Mouse (Mus musculus): ENCODE results near the gene Nell2.
"Not testable (repeated sequence)": the region's sequence is repeated elsewhere in the genome, so short reads cannot be mapped to it uniquely, and the experiment has no call there.

The Nell2 gene

DNA sequence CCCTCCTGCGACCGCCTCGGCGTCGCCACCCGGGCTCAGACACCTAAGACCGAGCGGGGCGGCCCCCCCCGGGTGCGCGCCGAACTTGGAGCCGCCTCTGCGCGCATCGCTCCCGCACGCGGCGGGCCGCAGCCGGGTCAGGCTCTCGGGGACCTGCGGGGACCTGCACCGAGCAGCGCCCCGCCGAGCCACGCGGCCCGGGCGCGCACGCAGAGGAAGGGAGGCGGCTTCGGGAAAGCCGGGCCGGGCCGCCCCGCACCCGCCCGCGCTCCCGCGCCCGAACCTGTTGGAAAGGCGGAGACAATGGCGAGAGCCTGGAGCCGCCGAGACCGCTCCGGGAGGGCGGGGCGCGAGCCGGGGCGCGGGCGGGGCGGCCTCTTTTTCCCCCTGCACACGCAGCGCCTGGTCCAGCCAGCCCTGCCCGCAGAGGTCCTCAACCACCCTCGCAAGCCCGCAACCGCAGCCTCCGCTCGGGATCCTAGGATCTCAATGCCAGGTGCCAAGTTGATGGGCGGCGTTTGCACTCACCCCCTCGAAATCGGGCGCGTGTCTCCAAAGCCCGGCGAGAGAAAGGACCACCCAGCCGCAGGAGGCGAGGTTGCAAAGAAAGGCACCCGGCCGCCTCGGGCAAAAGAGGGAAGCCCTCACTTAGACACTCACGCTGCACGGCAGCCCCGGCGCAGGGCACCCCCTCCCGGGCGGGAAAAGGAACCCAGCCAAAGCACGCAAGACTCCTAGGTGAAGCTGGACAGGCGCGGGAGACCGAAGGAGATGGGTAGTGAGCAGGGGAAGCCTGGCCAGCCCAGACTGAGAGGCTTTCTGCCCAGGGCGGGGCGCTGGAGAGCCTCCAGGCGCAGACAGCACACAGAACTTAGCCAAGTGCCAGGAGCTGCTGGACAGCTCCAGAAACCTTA lies at the start of gene Nell2:
Nell2 (minus strand) TSS at position 612 of the 914 bp plus-strand sequence.
- peak; percentile 50 for DNase-seq (ENCODE audit: low read depth, low spot score)

GRCm38 (mm10) chr15:95574661-95575060 lies 46.3 kb upstream of the Nell2 start:
- DNase-seq (ENCODE audit: low read depth, low spot score), result peak; percentile 74

DNA sequence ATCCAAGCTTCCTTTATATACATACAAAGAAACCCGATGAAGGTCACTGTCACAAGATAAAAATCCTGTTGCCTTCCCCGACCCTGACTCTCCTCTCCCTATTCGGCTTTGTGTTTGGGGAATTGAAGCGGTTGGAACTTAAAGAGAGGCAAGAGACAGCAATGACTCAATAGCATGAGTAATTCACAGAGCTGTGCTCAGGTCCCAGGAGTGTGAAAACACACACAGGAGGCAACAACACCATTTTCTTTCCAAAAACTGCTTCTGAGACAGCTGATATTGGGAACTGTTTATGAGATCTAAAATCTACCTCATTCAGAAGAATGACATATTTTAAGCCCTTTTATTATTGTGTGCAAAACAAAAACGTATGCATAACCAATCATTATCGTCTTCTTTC lies 41.2 kb upstream of the Nell2 start:
- DNase-seq (ENCODE audit: low read depth, low spot score), result no peak

GRCm38 (mm10) chr15:95565160-95565559 lies 36.8 kb upstream of the Nell2 start:
- DNase-seq (ENCODE audit: low read depth, low spot score), result no peak

- no peak for DNase-seq (ENCODE audit: low read depth, low spot score)
Measured at GRCm38 (mm10) chr15:95561303-95561702, 32.9 kb upstream of the Nell2 start.

DNA sequence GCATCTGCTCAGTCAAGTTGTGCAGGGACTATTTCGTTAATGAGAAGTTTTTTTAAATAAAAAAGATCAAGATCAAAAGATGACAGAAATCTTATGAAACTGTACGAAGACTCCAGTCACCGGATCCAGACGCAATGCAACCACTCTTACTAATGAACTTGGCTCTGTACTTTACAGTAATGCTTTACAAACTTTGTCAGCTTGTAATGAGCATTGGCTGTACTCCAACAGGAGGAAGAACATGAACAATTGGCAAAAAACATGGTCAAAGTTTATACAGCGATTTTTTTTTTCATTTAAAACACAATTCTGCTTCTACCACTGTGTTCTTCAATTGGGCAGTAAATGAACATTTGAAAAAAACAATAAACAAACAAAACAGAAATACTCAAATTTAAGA lies 21.7 kb upstream of the Nell2 start:
- DNase-seq (ENCODE audit: low read depth, low spot score), result no peak

- DNase-seq (ENCODE audit: low read depth, low spot score), result no peak
Measured at GRCm38 (mm10) chr15:95542632-95543031, 14.3 kb upstream of the Nell2 start.

DNA sequence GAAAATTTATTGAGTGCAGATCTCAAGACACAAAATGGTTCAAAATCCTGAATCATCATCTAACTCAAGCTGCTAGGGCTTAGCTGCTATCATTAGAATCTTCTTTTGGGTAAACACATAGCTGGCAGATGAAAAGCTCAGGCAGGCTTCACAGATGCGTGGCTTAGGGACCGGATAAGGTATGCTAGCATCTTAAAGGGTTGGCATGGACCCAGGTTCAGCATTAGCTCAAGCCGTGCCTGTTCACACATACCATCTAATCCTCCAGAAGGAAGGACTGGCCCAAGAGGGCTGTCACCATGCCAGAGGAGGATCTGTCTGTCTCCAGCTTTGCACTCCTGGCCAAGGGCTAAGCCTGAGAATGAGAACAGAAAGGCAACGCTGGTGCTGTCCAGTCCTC lies 8.4 kb upstream of the Nell2 start:
- no peak for DNase-seq (ENCODE audit: low read depth, low spot score)

- DNase-seq (ENCODE audit: low read depth, low spot score), result no peak
Measured at GRCm38 (mm10) chr15:95536230-95536629, 7.9 kb upstream of the Nell2 start.

- no peak for DNase-seq (ENCODE audit: low read depth, low spot score)
Measured at GRCm38 (mm10) chr15:95534644-95535043, 6.3 kb upstream of the Nell2 start.

DNA sequence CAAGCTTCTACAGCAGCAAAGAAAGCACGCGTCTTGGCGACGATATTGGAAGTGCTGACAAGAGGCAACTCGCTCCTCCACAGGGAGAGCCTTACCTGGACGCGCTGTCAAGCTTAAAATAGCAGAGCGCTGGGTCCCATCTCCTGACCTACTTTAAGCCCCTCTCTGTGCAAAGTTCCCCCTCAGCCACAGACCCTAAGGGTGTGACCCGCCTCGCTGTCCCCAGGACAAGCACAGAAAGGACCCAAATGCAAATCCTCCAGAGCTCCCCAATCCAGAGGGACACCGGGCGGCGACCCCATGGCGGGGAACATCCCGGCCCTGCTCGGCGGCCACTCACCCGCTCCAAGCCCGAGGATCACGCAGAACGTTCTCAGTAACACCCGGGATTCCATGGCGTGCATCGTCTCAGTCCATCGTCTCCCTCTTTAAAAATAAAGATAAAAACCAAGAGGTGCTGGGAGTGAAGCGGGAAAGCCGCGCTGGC lies 855 bp downstream of the Nell2 start:
- DNase-seq (ENCODE audit: low read depth, low spot score), result no peak

DNA sequence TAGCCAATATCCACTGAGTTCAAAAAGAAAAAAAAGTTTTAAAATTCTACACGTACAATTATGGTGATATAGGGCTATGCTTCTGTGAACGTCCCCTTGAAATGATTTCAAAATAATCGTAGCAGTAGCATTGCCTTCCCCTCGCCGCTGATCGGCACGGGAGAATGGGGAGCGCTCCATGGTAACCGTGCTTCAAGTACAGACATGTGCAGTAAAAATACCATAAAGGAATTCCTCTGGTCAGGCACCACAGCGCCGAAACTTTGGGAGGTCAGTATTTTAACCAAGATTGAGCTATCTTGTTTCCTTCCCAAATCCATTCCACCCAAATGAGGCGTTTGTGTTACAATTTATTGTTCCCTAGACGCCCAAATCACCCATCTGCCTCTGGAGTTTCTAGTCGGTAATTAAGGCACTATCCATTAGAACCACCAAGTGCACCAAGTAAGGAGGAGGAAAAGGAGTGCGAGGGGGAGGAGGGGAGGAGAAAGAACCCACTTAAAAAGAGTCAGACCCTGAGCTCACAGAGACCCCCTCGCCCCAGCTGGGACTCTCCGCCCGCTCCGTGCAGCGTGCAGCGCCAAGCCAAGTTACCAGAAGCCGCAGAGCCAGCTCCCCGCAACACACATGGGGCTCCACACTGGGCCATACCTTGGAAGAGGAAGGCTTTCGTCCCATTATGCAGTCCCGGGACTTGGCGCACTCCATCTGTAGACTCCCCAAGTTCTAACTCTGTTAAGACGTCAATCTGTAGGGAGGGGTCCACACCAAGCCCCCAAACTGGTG lies 1.5 kb downstream of the Nell2 start:
- peak; percentile 35 for DNase-seq (ENCODE audit: low read depth, low spot score)

DNA sequence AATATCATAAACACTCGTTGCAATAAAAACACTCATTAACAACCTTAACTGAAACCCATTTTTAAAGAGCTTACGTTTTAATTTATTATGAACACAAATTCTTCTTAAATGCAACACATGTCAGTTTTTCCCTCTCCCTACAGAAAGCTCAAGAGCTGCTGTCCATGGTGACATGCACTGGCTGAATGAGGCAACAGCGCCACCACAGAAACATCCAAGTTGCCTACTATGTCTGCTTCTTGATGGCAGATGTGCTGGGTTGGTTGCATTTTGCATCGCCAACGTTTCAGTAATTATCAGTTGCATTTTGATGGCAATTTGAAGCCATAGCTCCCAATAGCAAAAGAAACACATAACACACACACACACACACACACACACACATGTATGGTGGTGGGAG lies 2.4 kb downstream of the Nell2 start:
- DNase-seq (ENCODE audit: low read depth, low spot score), result peak; percentile 48

DNA sequence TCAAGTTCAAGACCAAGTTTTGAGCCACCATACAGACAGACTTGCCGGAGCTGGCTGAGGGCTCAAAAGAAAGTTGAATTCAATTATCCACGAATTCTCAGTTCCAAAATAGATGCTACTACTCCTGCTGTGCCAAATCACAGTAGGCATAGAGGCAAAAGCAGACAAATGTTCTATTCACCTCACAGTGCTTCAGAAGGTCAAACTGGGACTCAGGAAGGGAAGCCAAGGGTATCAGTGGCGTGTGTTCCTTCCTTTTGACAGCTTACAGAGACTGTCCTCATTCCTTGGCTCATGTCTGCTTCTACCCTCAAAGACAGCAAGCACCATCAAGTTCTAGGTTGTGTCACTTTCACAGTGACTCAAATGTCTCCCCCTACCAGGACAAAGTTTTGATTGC lies 10.2 kb downstream of the Nell2 start:
- no peak for DNase-seq (ENCODE audit: low read depth, low spot score)

DNA sequence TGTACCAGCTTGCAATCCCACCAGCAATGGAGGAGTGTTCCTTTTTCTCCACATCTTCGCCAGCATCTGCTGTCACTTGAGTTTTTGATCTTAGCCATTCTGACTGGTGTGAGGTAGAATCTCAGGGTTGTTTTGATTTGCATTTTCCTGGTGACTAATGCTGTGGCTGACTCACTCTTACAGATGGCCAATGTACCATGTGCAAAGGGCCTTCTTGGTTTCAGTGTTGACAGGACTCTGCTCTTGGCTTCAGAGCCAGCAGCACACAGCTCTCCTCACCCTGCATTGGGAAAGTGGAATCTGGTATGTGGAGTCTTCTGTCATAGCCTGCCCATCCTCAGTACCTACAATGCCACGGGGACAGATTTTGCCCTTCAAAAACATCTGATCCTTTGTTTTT lies 15.1 kb downstream of the Nell2 start:
- DNase-seq (ENCODE audit: low read depth, low spot score), result not testable (repeated sequence)

- no peak for DNase-seq (ENCODE audit: low read depth, low spot score)
Measured at GRCm38 (mm10) chr15:95495666-95496065, 32.7 kb downstream of the Nell2 start.

- no peak for DNase-seq (ENCODE audit: low read depth, low spot score)
Measured at GRCm38 (mm10) chr15:95495193-95495592, 33.2 kb downstream of the Nell2 start.

GRCm38 (mm10) chr15:95492201-95492600 lies 36.2 kb downstream of the Nell2 start:
- DNase-seq (ENCODE audit: low read depth, low spot score), result no peak

- DNase-seq (ENCODE audit: low read depth, low spot score), result no peak
Measured at GRCm38 (mm10) chr15:95489174-95489573, 39.2 kb downstream of the Nell2 start.

DNA sequence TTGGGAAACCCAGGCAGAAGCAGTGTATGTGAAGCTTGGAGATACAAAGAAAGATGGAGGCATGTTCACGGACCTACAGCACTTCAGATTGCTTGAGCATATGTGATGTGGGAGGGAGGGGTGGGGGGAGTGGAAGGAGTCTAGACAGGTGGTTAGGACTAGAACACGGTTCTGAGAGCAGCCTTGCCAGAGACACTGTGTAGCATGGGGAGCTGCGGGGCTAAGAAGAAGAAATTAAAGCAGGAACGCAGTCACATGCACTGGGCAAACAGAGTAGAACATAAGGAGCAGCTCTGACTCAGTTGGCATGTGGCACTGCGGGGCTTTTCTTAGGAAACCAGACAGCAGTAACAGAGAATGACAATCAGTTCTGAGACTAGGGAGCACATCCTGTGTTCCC lies 40.4 kb downstream of the Nell2 start:
- DNase-seq (ENCODE audit: low read depth, low spot score), result no peak

GRCm38 (mm10) chr15:95482002-95482401 lies 46.4 kb downstream of the Nell2 start:
- DNase-seq (ENCODE audit: low read depth, low spot score), result no peak

GRCm38 (mm10) chr15:95481585-95481984 lies 46.8 kb downstream of the Nell2 start:
- no peak for DNase-seq (ENCODE audit: low read depth, low spot score)

- peak; percentile 13 for DNase-seq (ENCODE audit: low read depth, low spot score)
Measured at GRCm38 (mm10) chr15:95476440-95476839, 51.9 kb downstream of the Nell2 start.

All from forelimb bud, embryonic 11.5 days (tissue).